Mouse (Mus musculus): ENCODE measurements around the gene Ngdn.
A peak's percentile ranks its signal among the peaks of the same experiment; 100 is the strongest.
"Not testable (repeated sequence)": the region's sequence is repeated elsewhere in the genome, so short reads cannot be mapped to it uniquely, and the experiment has no call there.

Gene Ngdn

DNA sequence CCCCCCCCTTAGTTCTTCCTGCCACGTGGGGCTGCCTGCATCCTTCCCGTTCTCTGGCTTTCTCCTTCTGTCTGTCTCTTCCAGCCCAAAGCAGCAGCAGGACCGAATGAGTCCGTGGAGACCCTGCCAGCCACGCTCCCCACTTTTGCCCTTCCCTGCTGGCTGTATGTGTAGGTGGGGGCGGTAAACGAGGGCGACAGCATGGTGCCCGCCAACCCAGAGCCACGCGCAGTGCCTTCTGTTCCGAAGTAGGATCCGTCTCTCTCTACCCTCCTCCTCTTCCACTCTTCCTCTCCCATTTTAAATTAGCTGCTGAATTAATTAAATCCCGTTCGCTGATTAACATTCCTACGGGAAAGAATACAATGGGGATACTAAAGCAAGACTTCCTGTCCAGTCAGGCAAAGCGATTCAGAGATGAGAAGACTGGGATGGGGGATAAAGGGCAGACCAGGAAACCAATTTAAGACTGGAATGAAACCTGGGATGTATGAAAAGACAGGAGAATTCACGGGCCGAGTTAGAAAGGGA is 17.5 kb downstream of the Ngdn start:
- DNase-seq: no peak

DNA sequence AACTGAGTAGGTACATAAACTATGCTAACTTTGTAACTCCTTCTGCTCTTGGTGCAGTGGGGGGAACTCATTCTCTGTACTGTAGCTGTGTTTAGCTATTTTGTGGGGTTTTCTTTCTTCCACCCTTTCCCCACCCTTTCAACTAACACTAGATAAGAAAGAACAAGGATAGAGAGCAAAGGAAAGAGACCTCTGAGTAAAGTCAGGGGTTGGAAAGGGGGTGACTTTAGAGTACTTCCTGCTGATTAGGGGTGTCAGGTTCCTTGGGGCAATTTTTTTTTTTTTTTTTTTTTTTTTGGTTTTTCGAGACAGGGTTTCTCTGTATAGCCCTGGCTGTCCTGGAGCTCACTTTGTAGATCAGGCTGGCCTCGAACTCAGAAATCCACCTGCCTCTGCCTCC is 28.4 kb downstream of the Ngdn start:
- DNase-seq: not testable (repeated sequence)

DNA sequence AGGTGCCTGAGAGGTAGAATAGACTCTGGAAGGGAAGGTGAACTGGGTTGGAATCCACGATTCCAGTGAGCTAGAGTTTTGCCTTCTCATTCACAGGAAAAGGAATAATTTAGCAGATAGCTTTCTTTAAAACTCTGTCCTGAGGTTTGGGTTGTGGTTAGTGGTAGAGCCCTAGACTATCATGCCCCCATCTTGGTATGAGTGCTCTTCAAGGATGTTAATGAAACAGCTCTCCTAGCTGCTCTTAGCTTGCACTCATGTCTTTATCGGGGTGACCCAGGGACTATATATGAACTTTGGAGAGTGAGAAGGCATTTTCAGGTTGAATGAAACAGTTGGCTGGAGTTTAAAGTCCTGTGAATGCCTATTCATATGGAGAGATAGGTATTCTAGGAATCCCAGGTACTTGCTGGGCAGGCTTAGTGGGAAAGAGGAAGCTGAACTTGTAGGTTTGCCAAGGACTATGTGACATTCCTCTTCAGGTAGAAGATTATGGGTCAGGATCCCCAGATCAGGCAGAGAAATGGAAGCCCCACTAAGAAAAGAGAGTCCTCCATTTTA is 32.8 kb downstream of the Ngdn start:
- no peak for DNase-seq

DNA sequence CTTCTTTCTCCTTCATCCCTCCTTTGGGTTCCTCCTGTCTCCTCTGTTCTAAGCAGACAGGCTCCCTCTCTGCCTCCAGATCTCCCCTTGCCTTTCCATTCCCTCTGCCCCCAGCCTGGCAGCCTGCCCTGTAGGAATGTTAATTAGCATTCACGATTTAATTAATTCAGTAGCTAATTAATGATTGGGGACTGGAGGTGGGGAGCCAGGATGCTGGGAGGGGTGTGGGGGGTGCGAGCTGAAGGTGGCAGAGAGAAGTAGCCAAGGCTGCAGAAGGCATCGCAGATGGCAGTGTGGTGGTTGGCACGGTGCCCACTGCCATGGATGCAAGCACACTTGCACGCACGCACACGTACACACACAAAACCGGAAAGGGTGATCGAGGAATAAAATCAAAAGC is 37.2 kb downstream of the Ngdn start:
- DNase-seq: no peak

DNA sequence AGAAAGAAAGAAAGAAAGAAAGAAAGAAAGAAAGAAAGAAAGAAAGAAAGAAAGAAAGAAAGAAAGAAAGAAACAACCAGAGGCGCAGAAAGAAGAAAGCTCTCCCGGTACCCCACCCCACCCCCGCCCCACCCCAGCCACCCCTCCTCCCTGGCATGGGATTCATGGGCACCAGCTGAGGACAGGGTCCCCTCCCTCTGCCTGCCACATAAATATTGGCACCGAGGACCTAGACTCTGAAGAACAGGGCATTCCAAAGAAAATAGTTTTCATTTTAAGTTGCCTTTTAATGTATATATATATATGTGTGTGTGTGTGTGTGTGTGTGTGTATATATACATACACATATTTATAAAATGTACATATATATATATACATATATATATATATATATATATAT is 37.8 kb downstream of the Ngdn start:
- no peak for DNase-seq

DNA sequence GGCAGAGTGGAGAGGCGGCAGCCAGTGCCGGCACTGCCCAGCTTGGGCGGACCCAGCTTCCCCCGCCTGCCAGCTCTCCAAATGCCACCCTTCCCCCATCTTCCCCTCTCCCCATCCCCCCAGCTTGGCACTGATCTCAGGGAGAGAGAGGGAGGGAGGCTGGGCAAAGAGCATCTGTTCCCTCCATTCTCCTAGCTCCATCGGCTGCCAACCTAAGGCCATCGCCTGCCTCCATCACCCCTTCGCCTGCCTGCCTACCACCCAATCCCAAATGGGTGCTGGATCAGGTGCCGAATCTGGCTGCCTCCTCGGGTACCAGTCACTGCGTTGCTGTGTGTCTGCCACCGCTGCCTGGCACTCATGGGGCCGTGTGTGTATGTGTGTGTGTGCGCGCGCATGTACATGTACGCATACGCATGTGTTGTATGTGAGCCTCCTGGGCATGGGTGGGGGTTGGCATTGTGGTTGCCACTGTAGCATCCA is 38.5 kb downstream of the Ngdn start:
- DNase-seq: no peak

DNA sequence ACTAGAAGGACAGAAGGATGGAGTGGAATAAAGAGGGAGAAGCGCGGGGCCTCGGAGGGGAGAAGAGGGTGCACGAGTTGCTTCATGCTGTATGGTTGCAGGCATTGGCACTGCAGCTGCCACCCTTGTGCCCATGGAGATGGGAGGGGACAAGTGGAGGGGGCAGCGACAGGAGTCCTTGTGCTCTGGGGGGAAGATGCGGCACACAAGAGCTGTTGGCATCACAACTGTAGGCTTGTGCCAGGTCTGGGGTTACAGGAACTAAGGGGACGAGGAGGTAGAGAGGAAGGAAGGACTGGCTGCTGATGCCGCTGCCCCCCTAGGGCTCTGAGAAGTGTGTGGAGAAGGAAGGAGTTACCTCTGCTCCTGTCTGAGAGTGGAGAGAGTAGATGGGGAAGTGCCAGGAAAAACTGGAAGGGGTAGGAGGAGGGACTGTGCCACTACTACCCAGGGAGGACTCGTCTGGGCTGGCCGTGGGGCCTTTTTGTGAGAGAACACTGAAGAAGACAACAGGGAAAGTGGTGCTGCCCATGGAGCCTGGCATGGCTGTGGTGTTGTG is 39.0 kb downstream of the Ngdn start:
- no peak for DNase-seq

DNA sequence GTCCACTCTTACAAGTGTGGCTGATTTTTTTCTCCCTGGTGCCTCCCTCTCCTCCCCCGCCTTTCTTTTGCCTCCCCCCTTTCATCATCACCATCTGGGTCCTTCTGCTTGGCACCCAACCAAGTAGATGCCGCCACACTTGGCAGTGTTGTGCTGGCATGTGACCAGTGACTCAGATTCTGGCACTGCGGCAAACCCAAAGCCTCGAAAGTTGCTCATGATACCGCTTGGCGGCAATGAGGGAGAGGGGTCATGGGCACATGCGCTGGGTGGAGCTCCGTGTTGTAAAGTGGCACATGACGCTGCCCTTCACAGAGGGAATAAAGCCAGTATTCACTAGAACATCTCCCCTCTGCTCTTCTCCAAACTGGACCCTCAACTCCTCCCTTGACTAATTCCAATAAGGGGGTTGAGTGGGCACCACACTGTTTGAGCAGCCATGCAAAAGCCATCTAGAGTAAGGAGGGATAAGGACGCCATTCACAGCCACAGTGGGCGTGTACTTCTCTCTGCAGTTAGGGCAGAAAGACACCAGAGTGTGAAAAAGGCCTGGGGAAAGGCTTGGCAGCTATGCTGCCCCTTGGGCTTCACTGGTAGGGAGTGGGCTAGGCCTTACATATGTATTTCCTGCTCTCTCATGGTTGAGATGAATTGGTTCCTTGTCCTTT is 40.0 kb downstream of the Ngdn start:
- DNase-seq: no peak

DNA sequence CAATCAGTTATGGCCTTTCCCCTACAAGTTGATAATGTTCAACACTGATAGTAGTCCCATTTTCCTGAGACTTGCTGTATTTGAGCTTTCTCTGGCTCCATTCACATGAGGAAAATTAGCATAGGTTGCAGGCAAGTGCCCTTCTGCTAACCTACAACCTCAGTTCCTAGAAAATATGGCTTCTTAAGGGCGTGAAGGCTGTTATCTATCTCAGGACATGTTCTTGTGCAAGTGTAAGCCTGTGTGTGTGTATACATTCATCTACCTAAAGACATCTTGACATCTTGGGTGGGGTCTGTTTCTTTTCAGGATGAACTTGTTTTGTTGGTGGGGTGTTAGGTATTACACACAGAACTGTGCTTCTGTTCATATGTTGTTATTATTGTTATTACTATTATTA is 43.8 kb downstream of the Ngdn start:
- DNase-seq: no peak

DNA sequence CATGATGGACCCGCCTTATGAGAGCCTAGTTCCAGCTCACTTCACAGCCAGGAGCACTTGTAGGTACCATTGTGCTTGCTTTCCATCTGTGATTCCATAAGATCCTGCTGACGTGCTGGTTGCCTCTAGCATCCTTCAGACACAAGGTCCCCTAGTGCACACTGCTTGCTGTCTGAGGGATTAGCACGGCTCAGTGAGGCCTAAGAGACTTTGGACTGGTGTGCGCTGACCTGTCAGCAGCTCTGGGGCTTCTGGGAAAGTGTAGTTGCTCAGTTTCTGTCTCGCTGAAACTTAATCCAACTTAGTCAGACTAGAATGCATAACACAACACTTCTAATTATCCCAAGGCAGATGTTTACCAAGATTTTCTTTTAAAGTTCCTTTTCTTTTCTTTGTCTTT is 44.7 kb downstream of the Ngdn start:
- no peak for DNase-seq

DNA sequence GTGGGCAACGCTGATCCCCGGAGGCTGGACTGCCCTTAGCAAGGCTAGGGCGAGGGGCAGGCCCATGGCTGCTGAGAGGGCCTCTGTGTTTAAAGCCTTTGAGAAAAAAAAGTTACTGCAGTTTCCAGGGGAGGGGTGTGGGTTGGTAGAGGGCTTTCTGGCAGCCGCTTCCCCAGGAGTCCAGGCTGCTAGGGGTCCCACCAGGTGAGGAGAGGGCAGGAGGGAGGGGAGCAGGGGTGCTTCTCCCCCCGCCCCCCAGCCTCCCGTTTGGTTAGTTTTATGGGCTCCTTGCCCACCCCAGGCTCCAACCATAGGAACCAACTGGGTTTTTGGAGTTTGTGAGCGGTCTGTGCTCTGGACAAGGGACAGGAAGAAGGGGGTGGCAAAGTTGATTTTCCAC is 46.6 kb downstream of the Ngdn start:
- no peak for DNase-seq

DNA sequence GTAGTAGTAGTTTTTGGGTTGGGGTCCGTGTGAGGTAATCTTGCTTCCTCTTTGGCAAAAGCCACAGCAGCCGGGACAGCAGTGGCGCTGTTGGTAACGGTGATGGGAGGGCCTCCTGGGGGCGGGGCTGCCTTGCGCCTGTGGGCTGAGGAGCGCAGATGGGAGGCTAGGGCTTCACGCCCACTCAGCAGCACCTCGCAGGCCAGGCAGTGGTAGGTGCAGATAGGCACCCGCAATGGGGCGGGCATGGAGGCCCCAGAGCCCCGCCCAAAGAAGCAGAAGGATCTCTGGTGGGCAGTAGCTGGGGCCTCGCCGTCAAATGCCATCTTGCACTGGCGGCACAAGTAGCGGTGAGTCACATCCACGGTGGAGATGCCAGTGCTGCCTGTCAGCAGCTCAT is 47.4 kb downstream of the Ngdn start:
- peak; percentile 57 for DNase-seq

DNA sequence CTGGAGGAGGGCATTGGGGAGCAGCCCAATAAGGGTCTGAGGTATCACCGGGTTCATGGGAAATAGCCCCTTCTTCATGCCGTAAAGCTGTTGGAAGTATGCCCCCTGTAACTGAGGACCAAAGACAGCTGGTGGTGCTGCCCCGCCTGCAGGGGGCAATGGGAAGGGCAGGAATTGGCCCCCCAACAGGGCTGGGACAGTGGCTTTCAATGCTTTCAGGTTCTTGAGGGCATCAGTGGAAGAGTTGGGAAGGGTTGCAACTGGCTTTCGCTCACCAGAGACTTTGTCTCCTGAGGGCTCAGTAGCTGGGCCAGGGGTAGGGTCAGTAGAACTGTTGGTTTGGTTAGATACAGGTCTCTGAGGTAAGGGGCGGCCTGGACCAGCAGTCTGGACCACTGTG is 47.9 kb downstream of the Ngdn start:
- DNase-seq: no peak

DNA sequence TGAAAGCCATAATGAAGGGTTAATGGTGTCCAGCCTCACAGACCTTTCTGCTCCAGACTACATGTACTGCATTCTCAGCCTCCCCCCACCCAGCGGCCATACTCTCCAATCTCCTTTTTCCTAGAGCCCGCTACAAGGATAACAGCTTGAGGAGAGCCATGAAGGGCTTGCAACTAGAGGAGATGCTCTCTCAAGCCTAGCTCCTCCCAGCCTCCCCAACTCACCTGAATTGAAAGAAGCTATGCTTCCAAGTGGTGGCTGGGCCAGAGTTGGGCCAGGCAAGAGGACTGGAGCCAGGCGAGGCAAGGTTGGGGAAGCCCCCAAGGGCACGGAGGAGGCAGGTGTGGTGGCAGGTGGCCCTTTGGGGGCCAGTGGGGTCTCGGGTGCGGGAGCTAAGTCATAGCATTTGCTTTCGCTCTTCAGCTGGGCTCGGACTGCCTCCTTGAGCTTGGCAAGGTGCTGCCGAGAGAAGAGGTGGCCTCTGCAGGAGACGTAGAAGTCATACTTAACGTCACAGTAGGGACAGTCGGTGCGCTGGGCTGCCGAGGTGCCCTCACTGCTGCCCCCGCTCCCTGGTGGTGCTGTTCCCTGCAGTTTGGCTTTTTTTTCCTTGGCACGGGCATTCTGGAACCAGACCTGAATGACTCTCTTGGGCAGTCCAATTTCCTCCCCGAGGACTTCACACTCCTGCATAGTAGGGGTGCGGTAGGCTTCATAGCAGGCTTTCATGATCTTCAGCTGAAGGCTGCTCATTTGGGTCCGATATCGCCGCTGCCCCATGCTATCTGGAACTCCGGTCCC is 48.5 kb downstream of the Ngdn start:
- no peak for DNase-seq

DNA sequence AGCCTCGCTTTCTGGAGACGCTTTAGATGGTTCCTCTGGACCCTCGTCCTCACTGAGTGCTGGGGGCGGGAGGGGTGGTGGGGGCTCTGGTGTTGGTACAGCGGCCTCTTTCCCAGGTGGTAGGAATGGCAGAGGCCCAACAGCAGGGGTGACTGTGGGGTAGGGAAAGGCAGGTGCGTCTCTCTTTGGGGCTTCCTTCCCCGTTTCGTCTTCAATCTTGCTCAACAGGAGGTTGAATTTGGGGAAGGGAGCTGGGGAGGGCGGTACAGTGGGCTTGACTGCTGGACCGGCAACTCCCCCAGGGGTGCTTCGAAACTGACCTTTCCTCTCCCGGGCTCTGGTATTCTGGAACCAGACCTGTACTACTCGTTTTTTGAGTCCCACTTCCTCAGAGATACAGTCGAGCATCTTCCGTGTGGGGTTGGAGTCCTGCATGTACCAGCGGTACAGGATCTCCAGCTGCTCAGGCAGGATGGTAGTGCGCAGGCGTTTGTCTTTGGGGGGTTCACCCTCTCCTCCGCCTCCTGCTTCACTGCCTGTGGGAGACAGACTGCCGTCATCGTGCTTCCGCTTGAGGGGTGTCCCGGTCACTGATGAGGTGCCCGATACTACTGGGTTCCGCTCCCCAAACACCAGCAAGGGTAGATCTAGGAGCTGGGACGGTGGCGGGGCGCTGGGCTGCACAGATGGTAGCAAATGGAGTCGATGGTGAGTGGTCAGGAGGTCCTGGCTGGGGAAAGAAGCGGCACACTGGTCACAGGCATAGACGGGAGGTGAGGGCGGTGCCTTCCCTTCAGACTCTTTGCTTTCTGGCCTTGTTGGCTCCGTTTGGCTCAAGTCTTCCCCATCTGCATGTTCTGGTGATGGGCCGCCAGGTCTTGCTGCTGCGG is 49.5 kb downstream of the Ngdn start:
- no peak for DNase-seq

DNA sequence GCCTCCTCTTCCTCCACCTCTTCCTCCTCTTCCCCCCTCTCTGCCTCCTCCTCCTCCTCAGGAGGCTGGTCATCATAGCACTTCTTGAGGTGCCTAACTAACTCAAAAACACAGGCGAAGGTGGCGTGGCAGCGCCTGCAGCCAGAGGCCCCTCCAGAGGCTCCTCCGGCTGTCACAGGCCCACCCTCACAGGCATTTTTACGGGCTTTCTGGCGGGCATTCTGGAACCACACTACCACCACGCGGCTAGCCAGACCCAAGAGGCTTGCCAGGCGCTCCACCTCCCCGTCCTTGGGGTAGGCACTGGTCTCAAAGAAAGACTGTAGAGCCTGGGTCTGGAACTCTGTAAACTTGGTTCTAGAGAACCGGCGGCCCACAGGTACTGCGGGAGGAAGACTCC is 50.1 kb downstream of the Ngdn start:
- no peak for DNase-seq

DNA sequence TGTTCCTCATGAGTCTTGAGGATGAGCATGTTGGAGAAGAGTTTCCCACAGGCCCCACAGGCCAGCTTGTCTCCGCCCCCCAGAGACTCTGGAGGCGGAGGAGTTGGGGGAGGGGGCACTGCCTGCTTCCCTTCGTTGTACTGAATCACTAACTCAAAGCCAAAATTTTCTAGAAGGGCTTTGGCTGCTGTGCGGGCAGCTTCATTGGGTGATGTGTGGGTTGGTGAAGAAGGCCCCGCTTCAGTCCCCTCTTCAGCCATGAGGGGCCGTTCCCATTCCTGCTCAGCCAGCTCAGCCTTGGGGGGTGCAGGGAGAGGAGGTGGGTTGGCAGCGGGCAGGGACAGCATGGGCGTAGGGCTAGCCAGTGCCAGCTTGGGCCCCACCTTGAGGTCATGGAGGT is 50.8 kb downstream of the Ngdn start:
- no peak for DNase-seq

DNA sequence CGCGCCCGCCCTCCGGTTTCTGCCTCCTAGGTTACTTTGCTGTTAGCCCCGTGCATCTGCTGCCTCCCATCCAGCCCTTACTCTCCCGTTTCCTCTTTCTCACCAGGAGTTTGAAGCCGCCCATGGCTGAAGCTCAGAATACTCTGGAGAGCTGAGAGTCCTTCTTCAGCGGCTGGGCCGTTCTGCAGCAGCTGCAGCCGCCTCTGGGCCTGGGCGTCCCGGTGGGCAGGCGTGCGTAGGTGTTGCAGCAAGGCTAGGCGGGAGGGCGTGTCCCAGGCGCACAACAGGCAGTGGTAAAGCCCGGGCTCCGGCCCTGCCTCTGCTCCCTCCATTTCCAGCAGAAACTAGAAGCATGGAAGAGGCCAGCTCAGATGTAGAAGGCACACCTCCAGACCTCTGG is 56.5 kb downstream of the Ngdn start:
- no peak for DNase-seq
